Mouse (Mus musculus) liver, postnatal 0 days (tissue): ENCODE data around the gene Ccdc93. TPM values are rescaled to one million over a fixed set of nuclear protein-coding genes. Genes with fewer than 3 reads are reported as not detected.
A peak's percentile ranks its signal among the peaks of the same experiment; 100 is the strongest.

Experiments
- ATAC-seq: fragments of 200-750 bp; cut with Nextera tagmentation; 2 replicates; pipeline ENCODE4 v1.8.0; 2017; ENCODE audit warnings: mild to moderate bottlenecking, moderate library complexity
- DNase-seq: peaks from one replicate; pipeline ENCODE4 v3.0.0-alpha.2; 2016
- H3K27ac ChIP-seq: fragments of 300-500 bp; sonication (generic); 2 replicates; pipeline ENCODE4 v1.5.1; 2014; ENCODE audit warnings: antibody characterized with exemption, moderate library complexity, mild to moderate bottlenecking, low read depth
- H3K27me3 ChIP-seq: fragments of 300-500 bp; sonication (generic); 2 replicates; pipeline ENCODE4 v1.6.1; 2014; ENCODE audit warnings: low read length, control low read depth, mixed read lengths; ENCODE audit not compliant: insufficient read depth
- H3K36me3 ChIP-seq: fragments of 300-500 bp; sonication (generic); replicated peaks from 2 replicates; pipeline ENCODE4 v1.6.1; 2014; ENCODE audit warnings: mild to moderate bottlenecking, control low read depth, low read length, moderate library complexity, mixed read lengths; ENCODE audit not compliant: insufficient read depth
- H3K4me1 ChIP-seq: fragments of 300-500 bp; sonication (generic); 2 replicates; pipeline ENCODE4 v1.6.1; 2014; ENCODE audit warnings: antibody characterized with exemption, mild to moderate bottlenecking, control low read depth; ENCODE audit not compliant: insufficient read depth
- H3K4me2 ChIP-seq: fragments of 300-500 bp; sonication (generic); 2 replicates; pipeline ENCODE4 v1.6.1; 2014; ENCODE audit warnings: low read depth, mild to moderate bottlenecking, low read length, moderate library complexity, mixed read lengths
- H3K4me3 ChIP-seq: fragments of 300-500 bp; sonication (generic); 2 replicates; pipeline ENCODE4 v1.5.1; 2014; ENCODE audit warnings: low read depth, low read length
- H3K9ac ChIP-seq: fragments of 300-500 bp; sonication (generic); replicated peaks from 2 replicates; pipeline ENCODE4 v1.6.1; 2014; ENCODE audit warnings: mild to moderate bottlenecking, moderate library complexity
- H3K9me3 ChIP-seq: fragments of 300-500 bp; sonication (generic); 2 replicates; pipeline ENCODE4 v1.6.1; 2016; ENCODE audit warnings: mild to moderate bottlenecking, control low read depth, low read length, mixed read lengths
- CTCF ChIP-seq: sonication (generic); IDR thresholded peaks from 2 replicates; pipeline ENCODE4 v1.5.1; 2016; ENCODE audit warnings: antibody characterized with exemption, low read depth
- EP300 ChIP-seq: IDR thresholded peaks from 2 replicates; pipeline ENCODE4 v1.6.1; 2016; ENCODE audit warnings: antibody characterized with exemption, low read depth, mild to moderate bottlenecking
- WGBS: fragments of 180-500 bp; shearing (Covaris S2); extraction: QIAGEN DNeasy Blood & Tissue Kit; methylation state at CpG from one replicate; pipeline ENCODE4 v1.1.7; 2014; ENCODE audit not compliant: insufficient replicate concordance; 5-methylcytosine and 5-hydroxymethylcytosine counted together
- polyA plus RNA-seq: library from polyadenylated mRNA; unstranded; fragments of >200 nt; fragmentation: Nextera tagmentation; extraction: Ambion mirVana; gene quantifications from 2 replicates; pipeline ENCODE4 v1.2.1, GENCODE M21; 2015

Gene Ccdc93
- polyA plus RNA-seq, 1 experiment from 2014 or later: 3.1 TPM

DNA sequence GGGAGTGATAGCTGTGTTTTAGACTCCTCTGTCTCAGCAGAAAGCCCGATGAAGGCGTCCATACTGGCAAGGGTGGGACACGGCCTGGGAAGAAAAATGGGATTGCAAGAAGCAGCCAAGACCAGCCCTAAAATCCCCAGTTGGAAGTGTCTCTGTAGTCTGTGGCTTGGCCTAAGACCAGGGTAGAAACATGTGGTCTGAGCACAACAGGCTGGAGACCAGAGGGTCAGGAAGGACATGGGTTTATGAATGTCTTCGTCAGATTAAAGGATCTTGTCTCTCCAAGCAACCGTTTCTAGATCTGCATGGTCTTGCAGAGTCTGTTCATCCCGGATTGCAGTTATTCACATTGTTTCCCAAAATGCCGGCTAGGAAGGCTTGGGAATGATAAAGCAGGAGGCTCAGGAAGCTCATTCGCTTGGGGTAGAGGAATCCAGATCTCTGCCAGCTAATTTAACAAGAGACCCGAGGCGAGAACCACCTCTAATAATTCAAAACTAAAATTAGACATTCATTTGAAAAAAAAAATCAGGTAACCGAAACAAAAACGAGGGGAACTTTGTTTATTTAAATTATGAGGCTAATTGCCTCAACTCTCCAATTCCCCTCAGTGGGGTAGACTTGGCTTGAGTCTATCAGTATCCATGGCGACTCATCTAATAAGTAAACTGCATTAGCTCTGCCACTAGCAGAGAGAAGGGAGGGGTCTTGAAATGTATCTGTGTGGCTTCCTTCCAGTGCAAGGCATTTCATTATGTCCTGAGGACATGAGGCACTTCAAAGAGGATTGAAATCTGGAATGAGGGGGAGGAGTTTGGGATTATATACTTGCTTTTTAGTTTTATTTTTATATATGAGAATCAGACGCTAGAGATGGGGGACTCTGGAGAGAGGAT lies 31.6 kb upstream of the Ccdc93 start:
- H3K27me3 ChIP-seq: no peaks in the 10 kb centered on the region
- H3K4me1 ChIP-seq: no peaks in the 10 kb centered on the region
- H3K4me3 ChIP-seq: no peak overlapping the region
- H3K9ac ChIP-seq: no peak overlapping the region
- TF ChIP-seq CTCF: no peak
- TF ChIP-seq EP300: no peak
- ATAC-seq: no peak
- no peak for DNase-seq
- no peak overlapping the region for H3K4me2 ChIP-seq
- 60% methylated on average over 14 of the region's 14 CpGs for WGBS
- no peak overlapping the region for H3K27ac ChIP-seq
- H3K9me3 ChIP-seq: no peaks in the 10 kb centered on the region
- H3K36me3 ChIP-seq: no peaks in the 10 kb centered on the region

DNA sequence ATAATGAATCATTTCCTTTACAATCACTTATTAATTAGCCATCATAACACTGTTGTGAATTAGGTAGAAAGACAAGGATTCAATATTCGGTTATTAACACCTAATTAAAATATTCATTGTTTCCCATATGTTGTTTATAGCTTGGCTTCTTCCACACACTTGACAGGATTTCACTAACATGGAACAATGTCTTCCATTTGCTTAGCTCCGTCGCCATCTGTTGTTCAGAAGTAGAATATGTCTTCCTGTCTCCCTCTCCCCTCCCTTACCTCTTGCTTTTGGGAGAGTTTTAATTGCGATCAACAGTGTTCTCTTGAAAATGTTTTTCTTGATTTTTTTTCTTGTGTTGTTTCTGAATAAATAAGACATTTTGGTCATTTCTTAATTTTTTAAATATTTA lies 30.6 kb upstream of the Ccdc93 start:
- no peak overlapping the region for H3K4me2 ChIP-seq
- WGBS: 19% methylated on average over 4 of the region's 4 CpGs
- TF ChIP-seq EP300 (no peak), CTCF (peak; percentile 78)
- ATAC-seq: no peak
- H3K27ac ChIP-seq: no peak overlapping the region
- no peaks in the 10 kb centered on the region for H3K27me3 ChIP-seq
- H3K4me1 ChIP-seq: no peaks in the 10 kb centered on the region
- no peaks in the 10 kb centered on the region for H3K9me3 ChIP-seq
- H3K36me3 ChIP-seq: no peaks in the 10 kb centered on the region
- no peak overlapping the region for H3K9ac ChIP-seq
- no peak overlapping the region for H3K4me3 ChIP-seq
- no peak for DNase-seq

DNA sequence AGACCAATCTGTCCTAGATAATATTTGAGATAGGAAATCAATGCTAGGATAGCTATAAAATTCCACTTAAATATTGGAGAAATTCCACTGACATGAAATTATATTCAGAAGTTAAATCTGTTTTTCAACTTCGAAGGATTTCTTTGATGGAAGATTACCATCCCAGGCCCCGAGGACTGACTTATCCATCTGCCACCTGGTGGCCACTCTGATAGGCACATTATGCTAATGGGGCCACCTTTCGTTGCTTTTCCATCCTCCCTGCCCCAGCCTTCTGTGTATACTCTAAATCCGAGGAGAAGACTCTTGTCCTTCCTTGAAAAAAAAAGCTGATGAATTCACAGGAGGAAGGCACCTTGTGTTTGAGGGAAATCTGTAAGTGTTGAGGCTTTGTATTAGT lies 11.8 kb upstream of the Ccdc93 start:
- DNase-seq (no peak), ATAC-seq (no peak)
- 31% methylated on average over 4 of the region's 4 CpGs for WGBS
- Histone ChIP-seq H3K4me1 (no peaks in the 10 kb centered on the region), H3K4me3 (no peak overlapping the region), H3K4me2 (no peak overlapping the region), H3K9me3 (no peaks in the 10 kb centered on the region), H3K27ac (no peak overlapping the region), H3K27me3 (no peaks in the 10 kb centered on the region), H3K9ac (no peak overlapping the region), H3K36me3 (no peaks in the 10 kb centered on the region)
- TF ChIP-seq EP300: no peak
- TF ChIP-seq CTCF: peak; percentile 47

DNA sequence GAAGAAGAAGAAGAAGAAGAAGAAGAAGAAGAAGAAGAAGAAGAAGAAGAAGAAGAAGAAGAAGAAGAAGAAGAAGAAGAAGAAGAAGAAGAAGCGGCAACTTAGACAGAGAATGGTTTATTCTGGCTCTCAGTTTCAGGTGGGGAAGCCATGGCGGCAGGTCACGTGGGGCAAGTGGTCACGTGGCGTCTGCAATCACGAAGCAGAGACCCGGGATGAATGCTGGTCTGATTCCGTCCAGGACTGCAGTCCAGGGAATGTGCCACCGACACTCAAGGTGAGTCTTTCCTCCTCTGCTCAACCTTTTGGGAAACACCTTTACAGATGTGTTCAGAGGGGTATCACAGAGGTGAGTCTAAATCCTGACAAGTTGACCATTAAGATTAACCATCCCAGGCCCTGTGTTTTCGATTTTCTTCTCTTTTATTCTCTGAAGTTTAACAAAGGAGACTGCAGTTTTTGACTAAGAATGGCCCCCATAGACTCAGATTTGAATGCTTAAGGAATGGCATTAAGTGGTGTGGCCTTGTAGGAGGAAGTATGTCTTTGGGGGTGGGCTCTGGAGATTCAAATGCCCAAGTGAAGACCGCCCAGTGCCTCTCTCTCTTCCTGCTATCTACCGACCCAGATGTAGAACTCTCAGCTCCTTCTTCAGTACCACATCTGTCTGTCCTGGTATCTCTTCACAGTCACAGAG lies 11.1 kb upstream of the Ccdc93 start:
- no peak for TF ChIP-seq EP300
- no peak for TF ChIP-seq CTCF
- H3K9ac ChIP-seq: no peak overlapping the region
- H3K4me2 ChIP-seq: no peak overlapping the region
- DNase-seq (no peak), ATAC-seq (no peak)
- H3K27ac ChIP-seq: no peak overlapping the region
- H3K9me3 ChIP-seq: no peaks in the 10 kb centered on the region
- WGBS: 72% methylated on average over 12 of the region's 12 CpGs
- no peaks in the 10 kb centered on the region for H3K36me3 ChIP-seq
- no peak overlapping the region for H3K4me3 ChIP-seq
- H3K4me1 ChIP-seq: no peaks in the 10 kb centered on the region
- H3K27me3 ChIP-seq: no peaks in the 10 kb centered on the region

DNA sequence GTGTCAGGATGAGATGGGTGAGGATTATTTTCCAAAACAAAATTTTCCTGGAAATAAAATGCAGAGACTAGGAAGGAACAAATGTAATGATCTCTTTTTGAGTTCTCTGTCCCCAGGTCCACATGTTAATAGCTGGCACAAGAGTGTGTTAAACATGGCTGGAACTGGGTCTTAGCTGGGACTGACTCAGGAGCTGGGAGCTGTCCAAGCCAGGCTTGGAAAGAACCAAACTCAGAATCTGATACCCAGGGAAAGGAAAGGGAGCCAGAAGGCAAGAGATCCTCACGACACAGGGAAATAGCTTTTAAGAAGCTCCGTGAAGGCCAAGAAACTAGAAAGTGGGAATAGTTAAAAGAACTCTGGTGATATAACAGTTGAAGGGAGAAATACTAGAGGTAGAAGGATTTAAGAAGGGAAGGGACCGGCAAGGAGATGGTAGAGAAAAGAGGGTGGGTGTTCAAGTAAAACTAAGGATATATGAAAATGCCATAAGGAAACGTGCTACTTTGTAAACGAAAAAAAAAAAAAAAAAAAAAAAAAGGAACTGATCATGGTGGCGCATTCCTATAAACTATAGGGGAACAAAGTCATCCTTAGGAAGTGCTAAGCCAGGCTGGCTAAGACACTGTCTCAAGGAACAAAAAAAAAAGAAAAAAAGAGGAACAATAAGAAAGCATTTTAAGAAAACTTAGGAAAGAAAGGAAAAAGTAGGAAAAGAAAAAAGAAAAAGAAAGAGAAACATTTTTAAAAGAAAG lies 489 bp upstream of the Ccdc93 start:
- TF ChIP-seq CTCF (no peak), EP300 (no peak)
- ATAC-seq: no peak
- WGBS: 26% methylated on average over 6 of the region's 6 CpGs
- no peak for DNase-seq
- peak overlapping the region; percentile 84 for H3K4me2 ChIP-seq
- peaks cover 16% of the 10 kb centered on the region for H3K4me1 ChIP-seq
- H3K9me3 ChIP-seq: no peaks in the 10 kb centered on the region
- H3K27ac ChIP-seq: no peak overlapping the region
- H3K27me3 ChIP-seq: no peaks in the 10 kb centered on the region
- peaks cover 4% of the 10 kb centered on the region; the same call in 1 of the 2 replicates for H3K36me3 ChIP-seq
- H3K9ac ChIP-seq: no peak overlapping the region
- peak overlapping the region; percentile 69 for H3K4me3 ChIP-seq

DNA sequence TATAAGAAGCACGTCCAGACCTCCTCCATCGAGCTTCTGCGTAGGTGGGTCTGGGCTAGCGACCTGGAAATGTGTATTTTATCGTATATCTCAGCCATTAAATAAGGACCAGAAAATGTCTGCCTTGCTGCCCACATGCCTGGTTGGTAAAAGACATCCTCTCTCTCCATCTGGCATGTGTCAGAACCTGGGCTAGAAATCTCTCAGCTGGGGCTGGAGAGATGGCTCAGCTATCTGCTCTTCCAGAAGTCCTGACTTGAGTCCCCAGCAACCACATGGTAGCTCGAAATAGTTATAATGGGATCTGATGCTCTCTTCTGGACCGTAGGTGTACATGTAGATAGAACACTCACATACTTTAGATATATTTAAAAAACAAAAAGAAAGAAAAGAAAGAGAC lies 5.1 kb downstream of the Ccdc93 start:
- no peak overlapping the region for H3K9ac ChIP-seq
- H3K4me2 ChIP-seq: no peak overlapping the region
- DNase-seq: no peak
- no peak overlapping the region for H3K27ac ChIP-seq
- no peak overlapping the region for H3K4me3 ChIP-seq
- WGBS: 85% methylated on average over 7 of the region's 7 CpGs
- H3K4me1 ChIP-seq: peaks cover 16% of the 10 kb centered on the region
- H3K9me3 ChIP-seq: no peaks in the 10 kb centered on the region
- no peak for ATAC-seq
- H3K27me3 ChIP-seq: no peaks in the 10 kb centered on the region
- no peak for TF ChIP-seq CTCF
- no peak for TF ChIP-seq EP300
- peaks cover 22% of the 10 kb centered on the region for H3K36me3 ChIP-seq
